Mouse (Mus musculus) liver, embryonic 16.5 days (tissue): ENCODE data around the gene Etv3. TPM values are rescaled to one million over a fixed set of nuclear protein-coding genes. Genes with fewer than 3 reads are reported as not detected.

Experiments used
- polyA plus RNA-seq: library from polyadenylated mRNA; unstranded; fragments of >200 nt; fragmentation: Nextera tagmentation; extraction: Ambion mirVana; gene quantifications from 2 replicates; pipeline ENCODE4 v1.2.1, GENCODE M21; 2015

The Etv3 gene
- polyA plus RNA-seq, 1 experiment from 2014 or later, result 3.7 TPM

Other genes with a start within 250 kb of the Etv3 start
- 81.9 and 86.0 TPM in 2 replicates for gene Cd5l, start 167.5 kb upstream of the Etv3 start, polyA plus RNA-seq
- 0.81 and 1.3 TPM in 2 replicates for gene Fcrl1, start 149.0 kb upstream of the Etv3 start, polyA plus RNA-seq
- gene Fcrl5, start 89.6 kb upstream of the Etv3 start, polyA plus RNA-seq, result not detected in 2 replicates
- gene Arhgef11, start 92.2 kb downstream of the Etv3 start, polyA plus RNA-seq, result 3.2 and 3.8 TPM in 2 replicates
- gene Lrrc71, start 223.2 kb downstream of the Etv3 start, polyA plus RNA-seq, result 0.07 and 0.18 TPM in 2 replicates